Mouse (Mus musculus) intestine, postnatal 0 days (tissue): ENCODE results near the gene Zfp318. TPM values are rescaled to one million over a fixed set of nuclear protein-coding genes. Genes with fewer than 3 reads are reported as not detected.
A peak's percentile ranks its signal among the peaks of the same experiment; 100 is the strongest.

ENCODE experiments used
- ATAC-seq: fragments of 200-750 bp; cut with Nextera tagmentation; 2 replicates; pipeline ENCODE4 v1.8.0; 2017; ENCODE audit warnings: mild to moderate bottlenecking, moderate TSS enrichment, moderate library complexity
- H3K27ac ChIP-seq: fragments of 300-500 bp; sonication (generic); 2 replicates; pipeline ENCODE4 v1.5.1; 2014; ENCODE audit warnings: mild to moderate bottlenecking, low read depth, low read length, moderate library complexity
- H3K27me3 ChIP-seq: fragments of 300-500 bp; sonication (generic); replicated peaks from 2 replicates; pipeline ENCODE4 v1.6.1; 2014; ENCODE audit warnings: low read length, mixed read lengths; ENCODE audit not compliant: control insufficient read depth, insufficient read depth
- H3K36me3 ChIP-seq: fragments of 300-500 bp; sonication (generic); 2 replicates; pipeline ENCODE4 v1.6.1; 2014; ENCODE audit warnings: mild to moderate bottlenecking, moderate library complexity; ENCODE audit not compliant: control insufficient read depth, insufficient read depth
- H3K4me1 ChIP-seq: fragments of 300-500 bp; sonication (generic); replicated peaks from 2 replicates; pipeline ENCODE4 v1.6.1; 2014; ENCODE audit warnings: antibody characterized with exemption, low read length, mixed read lengths; ENCODE audit not compliant: control insufficient read depth, insufficient read depth
- H3K4me2 ChIP-seq: fragments of 300-500 bp; sonication (generic); replicated peaks from 2 replicates; pipeline ENCODE4 v1.6.1; 2014; ENCODE audit warnings: low read depth, mild to moderate bottlenecking, moderate library complexity
- H3K4me3 ChIP-seq: fragments of 300-500 bp; sonication (generic); 2 replicates; pipeline ENCODE4 v1.5.1; 2014; ENCODE audit warnings: low read depth, low read length
- H3K9ac ChIP-seq: fragments of 300-500 bp; sonication (generic); 2 replicates; pipeline ENCODE4 v1.6.1; 2014; ENCODE audit warnings: mild to moderate bottlenecking, low read depth, low read length
- H3K9me3 ChIP-seq: fragments of 300-500 bp; sonication (generic); 2 replicates; pipeline ENCODE4 v1.6.1; 2016; ENCODE audit warnings: mixed run types; ENCODE audit not compliant: control insufficient read depth
- CTCF ChIP-seq: sonication (generic); IDR thresholded peaks from 2 replicates; pipeline ENCODE4 v1.5.1; 2016; ENCODE audit warnings: low read depth, mild to moderate bottlenecking, control low read depth, antibody characterized with exemption, moderate library complexity
- WGBS: fragments of 180-500 bp; shearing (Covaris S2); extraction: QIAGEN DNeasy Blood & Tissue Kit; methylation state at CpG from one replicate; pipeline ENCODE4 v1.1.7; 2014; 5-methylcytosine and 5-hydroxymethylcytosine counted together
- polyA plus RNA-seq: library from polyadenylated mRNA; unstranded; fragments of >200 nt; fragmentation: Nextera tagmentation; extraction: Ambion mirVana; gene quantifications from 2 replicates; pipeline ENCODE4 v1.2.1, GENCODE M21; 2015

Zfp318 gene
- polyA plus RNA-seq, 1 experiment from 2014 or later = 2.2 TPM

DNA sequence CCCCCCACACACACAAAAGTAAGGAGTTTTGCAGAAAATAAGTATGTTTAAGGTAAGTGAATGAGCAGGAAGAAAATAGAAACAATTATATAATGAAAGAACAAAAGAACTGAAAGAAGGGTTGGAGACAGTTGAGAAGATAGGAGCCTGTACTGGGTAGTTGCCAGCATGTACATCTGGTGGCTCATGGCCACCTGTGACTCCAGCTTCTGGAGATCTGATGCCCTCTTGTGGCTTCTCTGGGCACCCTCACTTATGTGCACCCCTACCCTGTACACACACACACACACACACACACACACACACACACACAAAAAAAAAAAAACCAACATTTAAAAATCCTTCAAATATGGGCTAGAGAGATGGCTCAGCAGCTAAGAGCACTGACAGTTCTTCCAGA is 36.2 kb downstream of the Zfp318 start:
- H3K27ac ChIP-seq = no peak overlapping the region
- H3K4me1 ChIP-seq = no peaks in the 10 kb centered on the region
- TF ChIP-seq CTCF = 0 out of 2 replicates have a peak, but pooled peaks have one; percentile 13
- no peaks in the 10 kb centered on the region for H3K9me3 ChIP-seq
- no peak overlapping the region for H3K4me3 ChIP-seq
- no peak overlapping the region for H3K4me2 ChIP-seq
- no peak overlapping the region for H3K9ac ChIP-seq
- no peaks in the 10 kb centered on the region for H3K27me3 ChIP-seq
- ATAC-seq = no peak
- no peaks in the 10 kb centered on the region for H3K36me3 ChIP-seq

GRCm38 (mm10) chr17:46426496-46426895 is 43.0 kb downstream of the Zfp318 start:
- H3K4me2 ChIP-seq = no peak overlapping the region
- H3K9ac ChIP-seq = no peak overlapping the region
- H3K27me3 ChIP-seq = no peaks in the 10 kb centered on the region; the same call in 1 of the 2 replicates
- TF ChIP-seq CTCF = no peak
- no peaks in the 10 kb centered on the region for H3K4me1 ChIP-seq
- H3K9me3 ChIP-seq = no peaks in the 10 kb centered on the region
- no peak overlapping the region for H3K4me3 ChIP-seq
- ATAC-seq = no peak
- no peaks in the 10 kb centered on the region for H3K36me3 ChIP-seq
- H3K27ac ChIP-seq = no peak overlapping the region

- H3K4me3 ChIP-seq = no peak within 1 kb of the TSS
- H3K27ac ChIP-seq = no peak within 1 kb of the TSS
- no peak within 1 kb of the TSS for H3K9ac ChIP-seq
- 7% methylated on average over 18 of the region's 18 CpGs for WGBS
- H3K4me1 ChIP-seq = no peaks in the 10 kb centered on the region
- H3K4me2 ChIP-seq = peak within 1 kb of the TSS; percentile 57
- H3K36me3 ChIP-seq = no peaks in the 10 kb centered on the region
- TF ChIP-seq CTCF = no peak
- no peaks in the 10 kb centered on the region; the same call in 1 of the 2 replicates for H3K27me3 ChIP-seq
- ATAC-seq = 0 out of 2 replicates have a peak, but pooled peaks have one; percentile 22
- H3K9me3 ChIP-seq = no peaks in the 10 kb centered on the region
These were observed 45.4 kb downstream of the Zfp318 start, which contains the start of gene Crip3 for GRCm38 (mm10) chr17:46428761-46429414. TSS of gene Crip3 (plus strand) at chr17:46428926.

DNA sequence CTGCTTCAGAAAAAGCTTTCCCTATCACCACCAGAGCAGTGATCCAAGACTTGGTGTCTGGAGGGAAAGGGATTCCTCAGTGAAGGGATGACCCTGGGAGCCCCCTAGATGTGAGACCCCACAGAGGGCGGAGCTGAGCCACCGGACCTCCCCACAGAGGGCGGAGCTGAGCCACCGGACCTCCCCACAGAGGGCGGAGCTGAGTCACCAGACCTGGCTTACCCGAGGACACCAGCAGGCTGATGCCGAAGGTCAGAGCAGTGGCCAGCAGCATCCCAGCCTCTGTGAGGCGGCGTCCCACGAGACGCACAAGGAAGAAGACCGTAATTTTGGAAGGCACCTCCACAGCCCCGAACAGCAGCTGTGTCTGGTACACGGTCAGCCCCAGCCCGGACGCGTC is 50.1 kb downstream of the Zfp318 start:
- H3K4me2 ChIP-seq = peak overlapping the region; percentile 47
- WGBS = 5% methylated on average over 17 of the region's 17 CpGs
- no peaks in the 10 kb centered on the region; the same call in 1 of the 2 replicates for H3K27me3 ChIP-seq
- 0 out of 2 replicates have a peak, but pooled peaks have one; percentile 13 for TF ChIP-seq CTCF
- no peak overlapping the region for H3K4me3 ChIP-seq
- peak; percentile 46; the same call in 1 of the 2 replicates for ATAC-seq
- no peak overlapping the region for H3K27ac ChIP-seq
- no peaks in the 10 kb centered on the region for H3K9me3 ChIP-seq
- H3K9ac ChIP-seq = no peak overlapping the region
- H3K36me3 ChIP-seq = no peaks in the 10 kb centered on the region
- no peaks in the 10 kb centered on the region for H3K4me1 ChIP-seq

GRCm38 (mm10) chr17:46436672-46437366 is 53.3 kb downstream of the Zfp318 start:
- Histone ChIP-seq H3K9me3 (no peaks in the 10 kb centered on the region), H3K4me2 (no peak overlapping the region), H3K36me3 (no peaks in the 10 kb centered on the region), H3K27me3 (no peaks in the 10 kb centered on the region), H3K4me3 (no peak overlapping the region), H3K4me1 (no peaks in the 10 kb centered on the region), H3K27ac (no peak overlapping the region), H3K9ac (no peak overlapping the region)
- WGBS = 20% methylated on average over 23 of the region's 23 CpGs
- ATAC-seq = no peak
- TF ChIP-seq CTCF = peak; percentile 75

GRCm38 (mm10) chr17:46438298-46438873 is 54.9 kb downstream of the Zfp318 start, which contains the start of gene Slc22a7:
TSS of gene Slc22a7 (minus strand) at chr17:46438457.
- no peak for TF ChIP-seq CTCF
- Histone ChIP-seq H3K9me3 (no peaks in the 10 kb centered on the region), H3K9ac (no peak within 1 kb of the TSS), H3K36me3 (no peaks in the 10 kb centered on the region), H3K4me1 (no peaks in the 10 kb centered on the region), H3K27me3 (peaks cover 8% of the 10 kb centered on the region; the same call in 1 of the 2 replicates), H3K4me2 (no peak within 1 kb of the TSS), H3K4me3 (no peak within 1 kb of the TSS), H3K27ac (no peak within 1 kb of the TSS)
- WGBS = 81% methylated on average over 4 of the region's 4 CpGs
- no peak for ATAC-seq
